Mouse (Mus musculus) testis, adult 2 months (tissue): ENCODE data around the gene Nup155.

Source experiments
- CTCF ChIP-seq: fragments of 200-500 bp; IDR thresholded peaks from 2 replicates; pipeline ENCODE4 v1.5.1; 2012; ENCODE audit warnings: low read depth, mild to moderate bottlenecking, inconsistent platforms, low read length, moderate library complexity; ENCODE audit not compliant: control insufficient read depth, insufficient read depth, insufficient replicate concordance
- POLR2A ChIP-seq: fragments of 200-500 bp; IDR thresholded peaks from 2 replicates; pipeline ENCODE4 v1.6.1; 2012; ENCODE audit warnings: low read depth, mild to moderate bottlenecking, inconsistent platforms, low read length, moderate library complexity; ENCODE audit not compliant: control insufficient read depth

DNA sequence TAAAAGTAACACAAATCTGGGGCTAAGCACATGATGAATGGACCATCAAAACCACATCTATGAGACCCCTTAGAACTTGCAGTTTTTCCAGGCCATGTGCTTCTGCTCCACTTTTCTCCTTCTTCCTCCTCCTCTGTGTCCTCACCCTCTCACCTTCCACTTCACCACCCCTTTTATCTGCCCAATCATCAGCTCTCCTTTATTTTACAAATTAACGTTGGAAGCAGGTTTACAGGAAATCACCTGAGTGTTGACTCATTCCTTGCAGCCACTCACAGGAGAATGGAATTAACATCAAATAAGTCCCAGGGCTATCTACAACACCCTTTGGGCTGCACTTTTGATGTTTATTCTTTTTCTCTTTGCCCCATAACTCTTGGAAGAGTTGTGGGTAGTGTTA, 52.8 kb downstream of the Nup155 start:
- TF ChIP-seq CTCF (no peak), POLR2A (no peak)
